In the genomic region with DNA sequence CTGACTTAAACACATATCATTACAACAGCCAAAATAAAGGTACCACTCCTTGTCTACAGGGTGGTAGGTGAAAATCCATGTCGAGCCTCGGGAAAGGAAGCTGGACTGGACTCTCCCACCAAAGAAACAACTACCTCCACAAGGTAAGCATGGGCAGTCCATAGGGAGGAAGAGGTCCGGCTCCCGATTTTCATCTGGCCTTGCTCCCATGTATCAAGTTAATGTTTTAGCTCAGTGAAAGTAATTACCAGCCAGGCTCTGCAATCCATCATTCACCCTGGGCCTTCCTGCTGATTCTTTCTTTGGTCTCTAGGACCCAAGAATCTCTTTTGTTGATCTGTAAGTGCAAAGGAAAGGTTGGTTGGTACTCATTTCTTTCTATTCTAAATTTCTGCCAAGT, we compare ENCODE assay signal across 21 mouse cellular contexts.
DNase-seq lines count a peak whose midpoint lies in the region; ATAC-seq and TF ChIP-seq lines count a peak whose summit lies in the region.
"Had no signal": no experiment of that assay in that cellular context is flagged by ENCODE, and none has a peak within 500 bp of the region (broad histone marks: within the 10 kb centered on the region; RNA-seq: fewer than 3 reads in every experiment).

No protein-coding gene starts in this region.

- TF ChIP-seq POLR2A in kidney, adult 2 months (IDR thresholded peaks at IDR 0.05; ENCODE audit: low read depth, low read length) = no peak

- WGBS in kidney, adult 2 months = 29% methylated on average over 4 of the region's 4 CpGs
- 26% methylated on average over 4 of the region's 4 CpGs for WGBS in kidney, embryonic 15.5 days

- no peaks in the 10 kb centered on the region for H3K9me3 ChIP-seq in kidney, embryonic 15.5 days (replicated peaks)
- H3K9me3 ChIP-seq: embryonic facial prominence, embryonic 13.5 days; forebrain, embryonic 12.5 days; heart, embryonic 15.5 days; hindbrain, embryonic 15.5 days had no signal

- no peaks in the 10 kb centered on the region for H3K36me3 ChIP-seq in kidney, adult 2 months (ENCODE audit: control insufficient read depth, insufficient read depth, low read length)
- H3K36me3 ChIP-seq in kidney, embryonic 15.5 days = no peaks in the 10 kb centered on the region
- H3K36me3 ChIP-seq: embryonic facial prominence, embryonic 13.5 days; forebrain, embryonic 12.5 days; heart, embryonic 15.5 days; hindbrain, embryonic 15.5 days had no signal

- H3K4me1 ChIP-seq in kidney, adult 2 months (ENCODE audit: control insufficient read depth, insufficient read depth, low read length) = peaks cover 3% of the 10 kb centered on the region; the same call in 1 of the 2 replicates
- peaks cover 11% of the 10 kb centered on the region; the same call in 1 of the 2 replicates for H3K4me1 ChIP-seq in kidney, embryonic 15.5 days
- H3K4me1 ChIP-seq: forebrain, embryonic 12.5 days; heart, embryonic 15.5 days; hindbrain, embryonic 15.5 days had no signal

- no peak overlapping the region for H3K4me2 ChIP-seq in kidney, embryonic 15.5 days
- H3K4me2 ChIP-seq: embryonic facial prominence, embryonic 13.5 days; forebrain, embryonic 12.5 days; heart, embryonic 11.5 days; heart, embryonic 15.5 days; hindbrain, embryonic 15.5 days had no signal

- peak; percentile 64 for DNase-seq in kidney, adult 2 months
- no peak for DNase-seq in kidney, adult 11 months
- DNase-seq in kidney, postnatal 14 days = peak; percentile 21
- DNase-seq in MN1 (ENCODE audit: low spot score) = no peak
- no peak for DNase-seq in thymus, postnatal 4 days
- no peak for DNase-seq in natural killer cell, adult 2 months (ENCODE audit: low spot score in 2 of 2)
- DNase-seq: adrenal gland, adult 2 months; adrenal gland, postnatal 25 days; cerebellum, adult 18-20 months; cerebellum, adult 9-11 months; cerebellum, postnatal 36 days; gastrocnemius, postnatal 10 days; heart, adult 18-20 months had no signal

- H3K4me3 ChIP-seq in kidney, adult 2 months (ENCODE audit: insufficient read depth, low read depth, low read length) = no peak overlapping the region
- no peak overlapping the region for H3K4me3 ChIP-seq in kidney, embryonic 15.5 days (replicated peaks)
- H3K4me3 ChIP-seq: embryonic facial prominence, embryonic 13.5 days; forebrain, embryonic 12.5 days; heart, embryonic 15.5 days; hindbrain, embryonic 15.5 days had no signal

- no peak overlapping the region for H3K9ac ChIP-seq in kidney, embryonic 15.5 days
- H3K9ac ChIP-seq: embryonic facial prominence, embryonic 13.5 days; forebrain, embryonic 12.5 days; heart, embryonic 15.5 days; hindbrain, embryonic 15.5 days had no signal

- peak; percentile 82 for ATAC-seq in kidney, embryonic 15.5 days (replicated peaks; ENCODE audit: low FRiP score)
- ATAC-seq: forebrain, embryonic 16.5 days had no signal

- no peak for TF ChIP-seq CTCF in kidney, adult 2 months (conservative IDR thresholded peaks at IDR 0.05; ENCODE audit: insufficient read depth, insufficient read length, low read depth, low read length)

- no peak overlapping the region for H3K27ac ChIP-seq in kidney, adult 2 months (ENCODE audit: insufficient read depth, low read depth, low read length)
- 0 out of 2 replicates have a peak overlapping the region, but pooled peaks have one; percentile 13 for H3K27ac ChIP-seq in kidney, embryonic 15.5 days
- H3K27ac ChIP-seq: embryonic facial prominence, embryonic 13.5 days; forebrain, embryonic 12.5 days; heart, embryonic 15.5 days; hindbrain, embryonic 15.5 days had no signal

- no peaks in the 10 kb centered on the region for H3K27me3 ChIP-seq in kidney, adult 2 months (replicated peaks; ENCODE audit: control insufficient read depth, insufficient read depth, low read length)
- H3K27me3 ChIP-seq in kidney, embryonic 15.5 days = no peaks in the 10 kb centered on the region
- H3K27me3 ChIP-seq: CH12.LX; embryonic facial prominence, embryonic 13.5 days; forebrain, embryonic 12.5 days; heart, embryonic 15.5 days; hindbrain, embryonic 15.5 days had no signal

Comparison
In these comparisons a context has a peak if more than half of its experiments do, and no peak if none do; other contexts are left out.
1. DNase-seq: peak in kidney, adult 2 months (single experiment) and kidney, postnatal 14 days (single experiment); none in kidney, adult 11 months (single experiment), MN1 (single experiment), thymus, postnatal 4 days (single experiment) and natural killer cell, adult 2 months (0 of 2).